ENCODE assay signal across 21 mouse cellular contexts in the genomic region with DNA sequence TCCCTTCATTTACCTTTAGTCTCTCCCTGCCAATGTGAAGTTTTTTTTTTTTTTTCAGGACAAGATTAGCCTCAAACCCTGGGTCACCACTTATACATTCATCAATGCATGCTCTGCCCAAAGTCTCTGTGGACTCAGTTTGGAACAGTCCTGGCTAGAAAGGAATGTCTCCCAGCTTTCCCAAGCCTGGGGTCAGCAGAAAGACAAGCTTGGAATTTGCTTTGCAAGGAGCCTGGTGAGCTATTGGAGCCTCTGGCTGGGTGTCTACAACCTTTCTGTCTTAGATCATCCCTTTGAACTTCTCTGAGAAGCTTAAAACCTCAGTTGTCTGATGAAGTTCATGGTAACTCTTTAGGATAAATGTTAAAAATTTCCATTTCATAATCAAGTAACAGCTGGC. TPM values are rescaled to one million over a fixed set of nuclear protein-coding genes. Genes with fewer than 3 reads are reported as not detected.
DNase-seq lines count a peak whose midpoint lies in the region; ATAC-seq and TF ChIP-seq lines count a peak whose summit lies in the region.
"Had no signal": no experiment of that assay in that cellular context is flagged by ENCODE, and none has a peak within 500 bp of the region (broad histone marks: within the 10 kb centered on the region; RNA-seq: fewer than 3 reads in every experiment).

No protein-coding gene starts in this region.

- no peak for ATAC-seq in intestine, embryonic 14.5 days (replicated peaks; ENCODE audit: low FRiP score, low TSS enrichment, low read depth)
- no peak for ATAC-seq in intestine, postnatal 0 days
- no peak for ATAC-seq in stomach, embryonic 15.5 days (ENCODE audit: insufficient read depth, low FRiP score, low read depth)
- ATAC-seq: forebrain, embryonic 15.5 days; hindbrain, postnatal 0 days had no signal

- H3K9ac ChIP-seq in intestine, embryonic 14.5 days (ENCODE audit: low read length) = no peak overlapping the region
- H3K9ac ChIP-seq in intestine, postnatal 0 days (ENCODE audit: low read depth, low read length) = no peak overlapping the region
- H3K9ac ChIP-seq in stomach, embryonic 15.5 days = no peak overlapping the region
- H3K9ac ChIP-seq: embryonic facial prominence, embryonic 12.5 days; forebrain, embryonic 15.5 days; heart, embryonic 15.5 days; hindbrain, embryonic 13.5 days had no signal

- H3K9me3 ChIP-seq in intestine, embryonic 14.5 days (ENCODE audit: control insufficient read depth, low read length) = no peaks in the 10 kb centered on the region
- no peaks in the 10 kb centered on the region for H3K9me3 ChIP-seq in intestine, postnatal 0 days (ENCODE audit: control insufficient read depth)
- no peaks in the 10 kb centered on the region for H3K9me3 ChIP-seq in stomach, embryonic 15.5 days
- H3K9me3 ChIP-seq: embryonic facial prominence, embryonic 12.5 days; forebrain, embryonic 15.5 days; heart, embryonic 15.5 days; hindbrain, embryonic 13.5 days had no signal

- peaks cover 5% of the 10 kb centered on the region; the same call in 1 of the 2 replicates for H3K4me1 ChIP-seq in intestine, embryonic 14.5 days (replicated peaks; ENCODE audit: control insufficient read depth, insufficient read depth, low read length)
- H3K4me1 ChIP-seq in intestine, postnatal 0 days (replicated peaks; ENCODE audit: control insufficient read depth, insufficient read depth, low read length) = no peaks in the 10 kb centered on the region
- H3K4me1 ChIP-seq in embryonic fibroblast, embryonic 13.5 days (ENCODE audit: control insufficient read depth, insufficient read depth, low read length) = peaks cover 6% of the 10 kb centered on the region
- H3K4me1 ChIP-seq in stomach, embryonic 15.5 days = peaks cover 3% of the 10 kb centered on the region; the same call in 1 of the 2 replicates
- H3K4me1 ChIP-seq: embryonic facial prominence, embryonic 12.5 days; forebrain, embryonic 15.5 days; hindbrain, embryonic 13.5 days had no signal

- no peaks in the 10 kb centered on the region for H3K27me3 ChIP-seq in intestine, embryonic 14.5 days (replicated peaks; ENCODE audit: control insufficient read depth, insufficient read depth, low read length)
- no peaks in the 10 kb centered on the region for H3K27me3 ChIP-seq in intestine, postnatal 0 days (replicated peaks; ENCODE audit: control insufficient read depth, insufficient read depth, low read length)
- H3K27me3 ChIP-seq in stomach, embryonic 15.5 days (replicated peaks) = no peaks in the 10 kb centered on the region
- H3K27me3 ChIP-seq: embryonic facial prominence, embryonic 12.5 days; forebrain, embryonic 15.5 days; heart, embryonic 15.5 days; hindbrain, embryonic 13.5 days had no signal

- TF ChIP-seq POLR2A in embryonic fibroblast, embryonic 13.5 days (IDR thresholded peaks at IDR 0.05; ENCODE audit: low read depth, low read length) = no peak

- H3K4me2 ChIP-seq in intestine, embryonic 14.5 days (ENCODE audit: low read length) = no peak overlapping the region
- H3K4me2 ChIP-seq in intestine, postnatal 0 days (replicated peaks; ENCODE audit: low read depth) = no peak overlapping the region
- H3K4me2 ChIP-seq in stomach, embryonic 15.5 days = no peak overlapping the region
- H3K4me2 ChIP-seq: embryonic facial prominence, embryonic 12.5 days; forebrain, embryonic 15.5 days; heart, embryonic 11.5 days; heart, embryonic 15.5 days; hindbrain, embryonic 13.5 days had no signal

- H3K27ac ChIP-seq in intestine, embryonic 14.5 days (ENCODE audit: low read depth) = peak overlapping the region; percentile 57; the same call in 1 of the 2 replicates
- H3K27ac ChIP-seq in intestine, postnatal 0 days (ENCODE audit: low read depth, low read length) = no peak overlapping the region
- H3K27ac ChIP-seq in embryonic fibroblast, embryonic 13.5 days (ENCODE audit: insufficient read depth, low read length) = peak overlapping the region; percentile 54
- peak overlapping the region; percentile 49 for H3K27ac ChIP-seq in stomach, embryonic 15.5 days
- H3K27ac ChIP-seq: embryonic facial prominence, embryonic 12.5 days; forebrain, embryonic 15.5 days; heart, adult 2 months; heart, embryonic 15.5 days; hindbrain, embryonic 13.5 days; hindbrain, postnatal 0 days had no signal

- no peaks in the 10 kb centered on the region for H3K36me3 ChIP-seq in intestine, embryonic 14.5 days (ENCODE audit: control insufficient read depth, insufficient read depth, low read length)
- H3K36me3 ChIP-seq in intestine, postnatal 0 days (ENCODE audit: control insufficient read depth, insufficient read depth) = no peaks in the 10 kb centered on the region
- no peaks in the 10 kb centered on the region for H3K36me3 ChIP-seq in stomach, embryonic 15.5 days
- H3K36me3 ChIP-seq: embryonic facial prominence, embryonic 12.5 days; forebrain, embryonic 15.5 days; heart, embryonic 15.5 days; hindbrain, embryonic 13.5 days had no signal

- no peak for DNase-seq in intestine, embryonic 14.5 days (ENCODE audit: low spot score)
- DNase-seq in 3T3-L1 (ENCODE audit: low read depth, low spot score) (peak; percentile 66), liver (no peak)
- no peak for DNase-seq in cerebellum, postnatal 4 days (ENCODE audit: low spot score in 2 of 2)
- DNase-seq: adrenal gland, adult 8-10 months; adrenal gland, postnatal 36 days; cerebellum, adult 2 months; cerebellum, postnatal 10 days; embryo, embryonic 11 days; gastrocnemius, postnatal 14 days; heart, postnatal 14 days had no signal

- no peak overlapping the region for H3K4me3 ChIP-seq in intestine, embryonic 14.5 days (ENCODE audit: low read depth, low read length)
- H3K4me3 ChIP-seq in intestine, postnatal 0 days (ENCODE audit: low read depth, low read length) = no peak overlapping the region
- H3K4me3 ChIP-seq in embryonic fibroblast, embryonic 13.5 days (ENCODE audit: insufficient read depth, low read length) = no peak overlapping the region
- no peak overlapping the region for H3K4me3 ChIP-seq in stomach, embryonic 15.5 days (replicated peaks)
- H3K4me3 ChIP-seq: embryonic facial prominence, embryonic 12.5 days; forebrain, embryonic 15.5 days; heart, adult 2 months; heart, embryonic 15.5 days; hindbrain, embryonic 13.5 days had no signal

- TF ChIP-seq CTCF in intestine, postnatal 0 days (IDR thresholded peaks at IDR 0.05; ENCODE audit: low read depth) = no peak
- TF ChIP-seq CTCF in embryonic fibroblast, embryonic 13.5 days (IDR thresholded peaks at IDR 0.05; ENCODE audit: borderline replicate concordance, insufficient read depth, low read length) = no peak

RNA-seq across cellular contexts. Expression of gene Thbs2, which starts 36.9 kb away (rescaled TPM):
- 55.6 and 59.1 TPM in 2 replicates for polyA plus RNA-seq in intestine, embryonic 14.5 days (2014; fragmentation: Nextera tagmentation; extraction: Ambion mirVana)
- polyA plus RNA-seq in intestine, postnatal 0 days (2015; fragmentation: Nextera tagmentation; extraction: Ambion mirVana) = 20.5 and 20.9 TPM in 2 replicates
- polyA plus RNA-seq in embryonic fibroblast, embryonic 13.5 days (2011; ENCODE audit: insufficient read length, low read depth, missing spikeins) = 241 and 405 TPM in 2 replicates
- polyA plus RNA-seq in stomach, embryonic 15.5 days (2015; fragmentation: Nextera tagmentation; extraction: Ambion mirVana) = 35.0 and 35.2 TPM in 2 replicates
